Mouse (Mus musculus) erythroblast, adult 5-6 weeks (primary cell): Measurements from ENCODE around the gene Ffar2. TPM values are rescaled to one million over a fixed set of nuclear protein-coding genes. Genes with fewer than 3 reads are reported as not detected.

Experiments used
- ATAC-seq: replicated peaks from 2 replicates; pipeline ENCODE4 v1.8.0; 2016; ENCODE audit warnings: moderate number of reproducible peaks, mild to moderate bottlenecking, moderate TSS enrichment, inconsistent platforms; ENCODE audit not compliant: poor library complexity, low FRiP score, severe bottlenecking
- total RNA-seq, 2 experiments: library from RNA; stranded (forward) in 1 of 2; stranded (reverse) in 1 of 2; fragments of 150-400 nt in 1 of 2; fragments of 200-764, 138-1000 nt in 1 of 2; gene quantifications; 2 replicates each; pipeline versions ENCODE4 v1.2.3 to v1.2.4; 2015 to 2017; ENCODE audit warnings: low replicate concordance in 2 of 2

The Ffar2 gene
- total RNA-seq, 2 experiments from 2014 or later, result 8.1 to 10.6 TPM

GRCm38 (mm10) chr7:30781792-30782191 lies 41.8 kb downstream of the Ffar2 start:
- ATAC-seq, result no peak

DNA sequence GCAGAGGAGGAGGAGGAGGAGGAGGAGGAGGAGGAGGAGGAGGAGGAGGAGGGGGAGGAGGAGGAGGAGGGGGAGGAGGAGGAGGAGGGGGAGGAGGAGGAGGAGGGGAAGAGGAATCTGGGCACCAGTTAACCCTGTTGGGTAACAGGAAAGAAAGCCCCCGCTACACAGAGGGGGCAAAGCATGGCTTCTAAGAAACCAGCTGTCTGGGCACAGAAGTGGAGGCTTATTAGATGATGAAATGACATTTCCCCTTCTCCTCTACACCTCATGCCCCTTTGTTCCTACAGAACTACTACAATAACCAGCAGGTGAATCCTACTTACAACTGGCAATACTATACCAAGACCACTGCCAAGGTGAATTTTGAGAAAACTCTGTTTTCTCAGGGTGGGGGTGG lies 45.7 kb downstream of the Ffar2 start:
- ATAC-seq, result no peak

DNA sequence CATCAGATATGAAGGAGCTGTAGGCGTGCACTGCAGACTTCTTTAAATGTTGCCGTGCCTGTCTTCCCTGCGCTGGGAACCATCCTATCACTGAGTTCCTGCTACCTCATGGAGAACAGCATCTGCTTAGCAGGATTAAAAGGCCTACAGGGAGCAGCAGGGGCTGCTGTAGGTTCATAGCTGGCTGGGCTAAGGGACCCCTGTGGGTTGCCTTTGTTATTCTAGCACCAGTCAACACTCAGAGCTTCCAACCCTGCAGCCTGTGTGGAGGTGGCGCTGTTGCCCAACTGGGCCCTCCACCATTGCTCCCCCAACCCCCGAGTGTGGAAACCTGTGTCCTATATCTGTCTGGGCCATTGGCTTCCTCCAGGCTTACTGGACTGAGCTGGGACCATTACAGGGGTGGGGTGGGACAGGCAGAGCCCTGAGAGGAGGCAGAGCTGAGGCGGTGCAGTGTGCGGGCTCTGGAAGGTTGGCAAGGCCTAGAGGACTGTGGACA lies 46.4 kb downstream of the Ffar2 start:
- ATAC-seq, result no peak

- no peak for ATAC-seq
These were observed 47.5 kb downstream of the Ffar2 start for GRCm38 (mm10) chr7:30776104-30776503.

DNA sequence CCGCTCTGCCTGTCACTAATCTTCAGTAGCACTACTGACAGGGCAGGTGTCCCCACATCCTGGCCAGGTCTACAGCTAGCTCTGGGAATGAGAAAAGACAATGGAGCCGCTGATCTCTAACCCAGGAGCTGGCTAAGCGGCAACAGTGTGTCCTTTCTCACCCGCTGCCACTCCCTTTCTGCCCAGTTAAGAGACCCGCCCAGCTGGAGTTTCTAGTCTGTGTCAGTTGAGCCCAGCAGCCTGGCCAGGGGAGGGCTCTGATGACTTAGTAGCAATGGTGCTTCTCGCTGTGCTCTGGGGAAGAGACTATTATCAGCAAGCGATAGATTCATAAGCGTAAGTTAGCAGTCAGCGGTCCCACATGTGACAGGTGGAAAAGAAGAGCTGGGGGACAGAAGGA lies 54.3 kb downstream of the Ffar2 start:
- ATAC-seq, result no peak

Other genes starting within 250 kb of the Ffar2 start
- gene Kmt2b, start 235.0 kb downstream of the Ffar2 start, total RNA-seq (2015; ENCODE audit: low replicate concordance), result 31.1 and 35.0 TPM in 2 replicates
- gene Kmt2b, start 235.0 kb downstream of the Ffar2 start, total RNA-seq (2017; ENCODE audit: low replicate concordance), result 14.9 and 21.2 TPM in 2 replicates
- not detected in 2 replicates for gene Zbtb32, start 224.9 kb downstream of the Ffar2 start, total RNA-seq (2015; ENCODE audit: low replicate concordance)
- not detected in 2 replicates for gene Zbtb32, start 224.9 kb downstream of the Ffar2 start, total RNA-seq (2017; ENCODE audit: low replicate concordance)
- gene Upk1a, start 210.9 kb downstream of the Ffar2 start, total RNA-seq (2015; ENCODE audit: low replicate concordance), result not detected in 2 replicates
- gene Upk1a, start 210.9 kb downstream of the Ffar2 start, total RNA-seq (2017; ENCODE audit: low replicate concordance), result not detected in 2 replicates
- gene Cox6b1, start 197.6 kb downstream of the Ffar2 start, total RNA-seq (2015; ENCODE audit: low replicate concordance), result 74.4 and 173 TPM in 2 replicates
- 135 and 145 TPM in 2 replicates for gene Cox6b1, start 197.6 kb downstream of the Ffar2 start, total RNA-seq (2017; ENCODE audit: low replicate concordance)
- not detected in 2 replicates for gene Etv2, start 187.9 kb downstream of the Ffar2 start, total RNA-seq (2015; ENCODE audit: low replicate concordance)
- not detected in 2 replicates for gene Etv2, start 187.9 kb downstream of the Ffar2 start, total RNA-seq (2017; ENCODE audit: low replicate concordance)
- 12.3 and 22.5 TPM in 2 replicates for gene Rbm42, start 173.5 kb downstream of the Ffar2 start, total RNA-seq (2015; ENCODE audit: low replicate concordance)
- gene Rbm42, start 173.5 kb downstream of the Ffar2 start, total RNA-seq (2017; ENCODE audit: low replicate concordance), result 14.0 and 15.1 TPM in 2 replicates
- gene Haus5, start 158.8 kb downstream of the Ffar2 start, total RNA-seq (2015; ENCODE audit: low replicate concordance), result 1.5 and 9.2 TPM in 2 replicates
- gene Haus5, start 158.8 kb downstream of the Ffar2 start, total RNA-seq (2017; ENCODE audit: low replicate concordance), result 10.5 and 13.7 TPM in 2 replicates
- gene Pmis2, start 152.2 kb downstream of the Ffar2 start, total RNA-seq (2015; ENCODE audit: low replicate concordance), result not detected in 2 replicates
- gene Pmis2, start 152.2 kb downstream of the Ffar2 start, total RNA-seq (2017; ENCODE audit: low replicate concordance), result not detected in 2 replicates
- not detected in 2 replicates for gene 2200002J24Rik, start 124.8 kb downstream of the Ffar2 start, total RNA-seq (2015; ENCODE audit: low replicate concordance)
- not detected in 2 replicates for gene 2200002J24Rik, start 124.8 kb downstream of the Ffar2 start, total RNA-seq (2017; ENCODE audit: low replicate concordance)
- gene Atp4a, start 111.6 kb downstream of the Ffar2 start, total RNA-seq (2015; ENCODE audit: low replicate concordance), result not detected in 2 replicates
- gene Atp4a, start 111.6 kb downstream of the Ffar2 start, total RNA-seq (2017; ENCODE audit: low replicate concordance), result 0.14 and 0.68 TPM in 2 replicates
- gene Tmem147, start 94.2 kb downstream of the Ffar2 start, total RNA-seq (2015; ENCODE audit: low replicate concordance), result 28.4 and 42.4 TPM in 2 replicates
- gene Tmem147, start 94.2 kb downstream of the Ffar2 start, total RNA-seq (2017; ENCODE audit: low replicate concordance), result 9.4 and 12.8 TPM in 2 replicates
- gene Gapdhs, start 80.1 kb downstream of the Ffar2 start, total RNA-seq (2015; ENCODE audit: low replicate concordance), result not detected in 2 replicates
- not detected in 2 replicates for gene Gapdhs, start 80.1 kb downstream of the Ffar2 start, total RNA-seq (2017; ENCODE audit: low replicate concordance)
- not detected in 2 replicates for gene Sbsn, start 72.3 kb downstream of the Ffar2 start, total RNA-seq (2015; ENCODE audit: low replicate concordance)
- gene Sbsn, start 72.3 kb downstream of the Ffar2 start, total RNA-seq (2017; ENCODE audit: low replicate concordance), result not detected in 2 replicates
- gene Dmkn, start 60.0 kb downstream of the Ffar2 start, total RNA-seq (2015; ENCODE audit: low replicate concordance), result 7.7 and 29.0 TPM in 2 replicates
- gene Dmkn, start 60.0 kb downstream of the Ffar2 start, total RNA-seq (2017; ENCODE audit: low replicate concordance), result 5.3 and 10.9 TPM in 2 replicates
- not detected in 2 replicates for gene Krtdap, start 35.9 kb downstream of the Ffar2 start, total RNA-seq (2015; ENCODE audit: low replicate concordance)
- gene Krtdap, start 35.9 kb downstream of the Ffar2 start, total RNA-seq (2017; ENCODE audit: low replicate concordance), result not detected in 2 replicates
- not detected in 2 replicates for gene Ffar3, start 32.4 kb upstream of the Ffar2 start, total RNA-seq (2015; ENCODE audit: low replicate concordance)
- gene Ffar3, start 32.4 kb upstream of the Ffar2 start, total RNA-seq (2017; ENCODE audit: low replicate concordance), result not detected in 2 replicates
- gene Ffar1, start 37.8 kb upstream of the Ffar2 start, total RNA-seq (2015; ENCODE audit: low replicate concordance), result not detected in 2 replicates
- gene Ffar1, start 37.8 kb upstream of the Ffar2 start, total RNA-seq (2017; ENCODE audit: low replicate concordance), result not detected in 2 replicates
- 1.0 and 19.6 TPM in 2 replicates for gene Cd22, start 56.6 kb upstream of the Ffar2 start, total RNA-seq (2015; ENCODE audit: low replicate concordance)
- gene Cd22, start 56.6 kb upstream of the Ffar2 start, total RNA-seq (2017; ENCODE audit: low replicate concordance), result 0.42 TPM in 1 of 2 replicates, not detected in the other
- gene Mag, start 91.1 kb upstream of the Ffar2 start, total RNA-seq (2015; ENCODE audit: low replicate concordance), result not detected in 2 replicates
- gene Mag, start 91.1 kb upstream of the Ffar2 start, total RNA-seq (2017; ENCODE audit: low replicate concordance), result 0.70 TPM in 1 of 2 replicates, not detected in the other
- not detected in 2 replicates for gene Hamp2, start 100.9 kb upstream of the Ffar2 start, total RNA-seq (2015; ENCODE audit: low replicate concordance)
- not detected in 2 replicates for gene Hamp2, start 100.9 kb upstream of the Ffar2 start, total RNA-seq (2017; ENCODE audit: low replicate concordance)
- not detected in 2 replicates for gene Hamp, start 120.3 kb upstream of the Ffar2 start, total RNA-seq (2015; ENCODE audit: low replicate concordance)
- gene Hamp, start 120.3 kb upstream of the Ffar2 start, total RNA-seq (2017; ENCODE audit: low replicate concordance), result not detected in 2 replicates
- 36.5 and 39.3 TPM in 2 replicates for gene Usf2, start 133.0 kb upstream of the Ffar2 start, total RNA-seq (2015; ENCODE audit: low replicate concordance)
- gene Usf2, start 133.0 kb upstream of the Ffar2 start, total RNA-seq (2017; ENCODE audit: low replicate concordance), result 47.0 and 47.3 TPM in 2 replicates
- gene Lsr, start 149.7 kb upstream of the Ffar2 start, total RNA-seq (2015; ENCODE audit: low replicate concordance), result 2.9 TPM in 1 of 2 replicates, not detected in the other
- gene Lsr, start 149.7 kb upstream of the Ffar2 start, total RNA-seq (2017; ENCODE audit: low replicate concordance), result 0.70 and 0.77 TPM in 2 replicates
- not detected in 2 replicates for gene Fam187b, start 150.0 kb upstream of the Ffar2 start, total RNA-seq (2015; ENCODE audit: low replicate concordance)
- not detected in 2 replicates for gene Fam187b, start 150.0 kb upstream of the Ffar2 start, total RNA-seq (2017; ENCODE audit: low replicate concordance)
- gene Fxyd5, start 218.7 kb upstream of the Ffar2 start, total RNA-seq (2015; ENCODE audit: low replicate concordance), result 183 and 286 TPM in 2 replicates
- 67.1 and 90.7 TPM in 2 replicates for gene Fxyd5, start 218.7 kb upstream of the Ffar2 start, total RNA-seq (2017; ENCODE audit: low replicate concordance)
- gene Fxyd7, start 227.7 kb upstream of the Ffar2 start, total RNA-seq (2015; ENCODE audit: low replicate concordance), result not detected in 2 replicates
- gene Fxyd7, start 227.7 kb upstream of the Ffar2 start, total RNA-seq (2017; ENCODE audit: low replicate concordance), result not detected in 2 replicates
- gene Fxyd1, start 233.4 kb upstream of the Ffar2 start, total RNA-seq (2015; ENCODE audit: low replicate concordance), result not detected in 2 replicates
- gene Fxyd1, start 233.4 kb upstream of the Ffar2 start, total RNA-seq (2017; ENCODE audit: low replicate concordance), result not detected in 2 replicates
- not detected in 2 replicates for gene Lgi4, start 235.6 kb upstream of the Ffar2 start, total RNA-seq (2015; ENCODE audit: low replicate concordance)
- gene Lgi4, start 235.6 kb upstream of the Ffar2 start, total RNA-seq (2017; ENCODE audit: low replicate concordance), result not detected in 2 replicates